9 mouse cellular contexts compared by ENCODE assay signal in the genomic region with DNA sequence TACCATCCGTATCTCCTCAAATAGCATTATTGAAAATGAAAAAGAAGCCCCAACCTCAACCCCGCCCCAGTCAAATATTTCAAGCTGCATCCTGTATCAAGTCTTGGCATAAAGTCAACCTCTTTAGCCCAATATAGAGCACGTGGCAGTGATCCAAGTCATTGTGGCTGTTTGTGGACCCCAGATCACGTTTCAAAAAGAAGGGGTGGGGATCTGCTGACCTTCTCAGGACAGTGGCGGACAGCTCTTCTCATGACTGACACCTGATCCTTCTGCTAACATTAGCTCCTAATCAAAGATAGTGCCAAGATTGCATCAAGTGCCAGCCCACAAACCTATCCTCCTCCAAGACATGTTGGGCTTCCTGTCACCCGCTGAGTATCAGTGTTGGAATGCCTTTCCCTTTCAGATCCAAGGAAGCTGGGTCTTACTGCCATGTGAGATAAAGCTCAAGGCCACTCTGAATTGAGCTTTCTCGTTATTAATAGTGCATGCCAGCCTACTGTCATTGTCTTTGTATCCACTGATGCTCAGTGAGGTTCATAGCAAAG. TPM values are rescaled to one million over a fixed set of nuclear protein-coding genes. Genes with fewer than 3 reads are reported as not detected.
A peak's percentile ranks its signal among the peaks of the same experiment; 100 is the strongest.
DNase-seq lines count a peak whose midpoint lies in the region; ATAC-seq and TF ChIP-seq lines count a peak whose summit lies in the region.
"Had no signal": no experiment of that assay in that cellular context is flagged by ENCODE, and none has a peak within 500 bp of the region (broad histone marks: within the 10 kb centered on the region; RNA-seq: fewer than 3 reads in every experiment).

No protein-coding gene starts in this region.

- no peaks in the 10 kb centered on the region for H3K36me3 ChIP-seq in megakaryocyte, embryonic 14.5 days (replicated peaks; ENCODE audit: low read length)
- H3K36me3 ChIP-seq in heart, embryonic 16.5 days (ENCODE audit: control insufficient read depth, insufficient read depth) = no peaks in the 10 kb centered on the region
- H3K36me3 ChIP-seq in liver, embryonic 12.5 days = no peaks in the 10 kb centered on the region
- H3K36me3 ChIP-seq in forebrain, embryonic 14.5 days (ENCODE audit: control insufficient read depth, insufficient read depth, low read length) = no peaks in the 10 kb centered on the region
- H3K36me3 ChIP-seq: embryonic facial prominence, embryonic 13.5 days had no signal

- peaks cover 69% of the 10 kb centered on the region for H3K4me1 ChIP-seq in megakaryocyte, embryonic 14.5 days
- H3K4me1 ChIP-seq in heart, embryonic 16.5 days (ENCODE audit: control insufficient read depth, insufficient read depth, low read length) = peaks cover 24% of the 10 kb centered on the region
- no peaks in the 10 kb centered on the region for H3K4me1 ChIP-seq in liver, embryonic 12.5 days
- no peaks in the 10 kb centered on the region for H3K4me1 ChIP-seq in cerebellum, adult 2 months (ENCODE audit: control insufficient read depth, insufficient read depth, low read length)
- no peaks in the 10 kb centered on the region for H3K4me1 ChIP-seq in forebrain, embryonic 14.5 days (ENCODE audit: control insufficient read depth, insufficient read depth, low read length)

- no peak for TF ChIP-seq CTCF in cerebellum, adult 2 months (IDR thresholded peaks at IDR 0.05; ENCODE audit: borderline replicate concordance, insufficient read depth, low read depth, low read length)

- no peaks in the 10 kb centered on the region for H3K27me3 ChIP-seq in megakaryocyte, embryonic 14.5 days (replicated peaks)
- H3K27me3 ChIP-seq in heart, embryonic 16.5 days (ENCODE audit: control insufficient read depth, insufficient read depth, low read length) = no peaks in the 10 kb centered on the region
- H3K27me3 ChIP-seq in liver, embryonic 12.5 days (replicated peaks) = no peaks in the 10 kb centered on the region
- no peaks in the 10 kb centered on the region; the same call in 1 of the 2 replicates for H3K27me3 ChIP-seq in cerebellum, adult 2 months (ENCODE audit: control insufficient read depth, insufficient read depth, low read length)
- H3K27me3 ChIP-seq in forebrain, embryonic 14.5 days (replicated peaks; ENCODE audit: control insufficient read depth, insufficient read depth, low read length) = no peaks in the 10 kb centered on the region
- H3K27me3 ChIP-seq: embryonic facial prominence, embryonic 13.5 days had no signal

- peak overlapping the region; percentile 91 for H3K27ac ChIP-seq in heart, embryonic 16.5 days (ENCODE audit: low read length)
- H3K27ac ChIP-seq in liver, embryonic 12.5 days = no peak overlapping the region
- no peak overlapping the region for H3K27ac ChIP-seq in cerebellum, adult 2 months (ENCODE audit: insufficient read depth, low read length)
- H3K27ac ChIP-seq in forebrain, embryonic 14.5 days (ENCODE audit: low read depth, low read length) = no peak overlapping the region
- H3K27ac ChIP-seq: embryonic facial prominence, embryonic 13.5 days had no signal

- H3K9me3 ChIP-seq in megakaryocyte, embryonic 14.5 days = no peaks in the 10 kb centered on the region
- H3K9me3 ChIP-seq in heart, embryonic 16.5 days (replicated peaks; ENCODE audit: control insufficient read depth, low read length) = no peaks in the 10 kb centered on the region
- H3K9me3 ChIP-seq in liver, embryonic 12.5 days (replicated peaks) = no peaks in the 10 kb centered on the region
- H3K9me3 ChIP-seq in forebrain, embryonic 14.5 days (replicated peaks; ENCODE audit: control insufficient read depth, low read length) = no peaks in the 10 kb centered on the region
- H3K9me3 ChIP-seq: embryonic facial prominence, embryonic 13.5 days had no signal

- no peak for DNase-seq in urinary bladder, adult 2 months (ENCODE audit: low spot score)
- DNase-seq in cerebellum, adult 2 months = no peak
- no peak for DNase-seq in embryo, embryonic 10.5 days (ENCODE audit: low spot score)
- DNase-seq in forebrain, embryonic 14.5 days (ENCODE audit: low spot score) = no peak

- no peak for ATAC-seq in megakaryocyte, adult 5-6 weeks (ENCODE audit: poor library complexity, severe bottlenecking)
- peak; percentile 77 for ATAC-seq in heart, embryonic 16.5 days (replicated peaks; ENCODE audit: extremely low read depth, insufficient read depth, low FRiP score)
- peak; percentile 30; the same call in 1 of the 2 replicates for ATAC-seq in liver, embryonic 12.5 days
- no peak for ATAC-seq in forebrain, embryonic 14.5 days

- H3K4me2 ChIP-seq in heart, embryonic 16.5 days (ENCODE audit: low read depth, low read length) = peak overlapping the region; percentile 49
- no peak overlapping the region for H3K4me2 ChIP-seq in liver, embryonic 12.5 days
- no peak overlapping the region for H3K4me2 ChIP-seq in forebrain, embryonic 14.5 days (ENCODE audit: low read length)
- H3K4me2 ChIP-seq: embryonic facial prominence, embryonic 13.5 days had no signal

- no peak overlapping the region for H3K9ac ChIP-seq in heart, embryonic 16.5 days (ENCODE audit: low read length)
- H3K9ac ChIP-seq in liver, embryonic 12.5 days = no peak overlapping the region
- H3K9ac ChIP-seq in forebrain, embryonic 14.5 days (ENCODE audit: low read length) = no peak overlapping the region
- H3K9ac ChIP-seq: embryonic facial prominence, embryonic 13.5 days had no signal

- peak overlapping the region; percentile 80 for H3K4me3 ChIP-seq in megakaryocyte, embryonic 14.5 days (replicated peaks)
- no peak overlapping the region for H3K4me3 ChIP-seq in heart, embryonic 16.5 days (ENCODE audit: low read length)
- no peak overlapping the region for H3K4me3 ChIP-seq in liver, embryonic 12.5 days
- no peak overlapping the region for H3K4me3 ChIP-seq in cerebellum, adult 2 months (replicated peaks; ENCODE audit: insufficient read depth, low read depth, low read length)
- H3K4me3 ChIP-seq in forebrain, embryonic 14.5 days (ENCODE audit: low read depth, low read length) = no peak overlapping the region
- H3K4me3 ChIP-seq: embryonic facial prominence, embryonic 13.5 days had no signal

- no peak for TF ChIP-seq POLR2A in cerebellum, adult 2 months (IDR thresholded peaks at IDR 0.05; ENCODE audit: borderline replicate concordance, insufficient read depth, low read length)

- WGBS in heart, embryonic 16.5 days = 13% methylated on average over 7 of the region's 7 CpGs
- 42% methylated on average over 7 of the region's 7 CpGs for WGBS in liver, embryonic 12.5 days (ENCODE audit: insufficient replicate concordance)
- WGBS in cerebellum, adult 2 months = 23% methylated on average over 7 of the region's 7 CpGs
- 76% methylated on average over 7 of the region's 7 CpGs for WGBS in forebrain, embryonic 14.5 days

RNA-seq across cellular contexts. Expression of a gene that starts 18.6 kb away (rescaled TPM):
- polyA plus RNA-seq in megakaryocyte, embryonic 14.5 days (2012; ENCODE audit: insufficient read depth, low replicate concordance) = not detected in 2 replicates
- total RNA-seq in megakaryocyte, adult 5-6 weeks (2015) = not detected in 2 replicates
- total RNA-seq in megakaryocyte, adult 5-6 weeks (2017) = 0.04 and 0.08 TPM in 2 replicates
- 0.10 and 0.12 TPM in 2 replicates for polyA plus RNA-seq in heart, embryonic 16.5 days (2015; fragmentation: Nextera tagmentation; extraction: Ambion mirVana)
- polyA plus RNA-seq in liver, embryonic 12.5 days (2016; fragmentation: Nextera tagmentation; extraction: Ambion mirVana) = 0.01 and 0.02 TPM in 2 replicates
- 5.9 and 6.5 TPM in 2 replicates for polyA plus RNA-seq in urinary bladder, adult 2 months (2012; rRNA removed)
- polyA plus RNA-seq in cerebellum, adult 2 months (2012; rRNA removed) = 0.03 and 0.05 TPM in 2 replicates
- polyA plus RNA-seq in forebrain, embryonic 14.5 days (2014; fragmentation: Nextera tagmentation; extraction: Ambion mirVana) = 0.03 and 0.05 TPM in 2 replicates

Comparison
In these comparisons a context has a peak if more than half of its experiments do, and no peak if none do; other contexts are left out.
1. ATAC-seq: peak in heart, embryonic 16.5 days (single experiment) and liver, embryonic 12.5 days (single experiment); none in megakaryocyte, adult 5-6 weeks (single experiment) and forebrain, embryonic 14.5 days (single experiment).